Comparison of ENCODE assay signal across 7 mouse cellular contexts in the genomic region with DNA sequence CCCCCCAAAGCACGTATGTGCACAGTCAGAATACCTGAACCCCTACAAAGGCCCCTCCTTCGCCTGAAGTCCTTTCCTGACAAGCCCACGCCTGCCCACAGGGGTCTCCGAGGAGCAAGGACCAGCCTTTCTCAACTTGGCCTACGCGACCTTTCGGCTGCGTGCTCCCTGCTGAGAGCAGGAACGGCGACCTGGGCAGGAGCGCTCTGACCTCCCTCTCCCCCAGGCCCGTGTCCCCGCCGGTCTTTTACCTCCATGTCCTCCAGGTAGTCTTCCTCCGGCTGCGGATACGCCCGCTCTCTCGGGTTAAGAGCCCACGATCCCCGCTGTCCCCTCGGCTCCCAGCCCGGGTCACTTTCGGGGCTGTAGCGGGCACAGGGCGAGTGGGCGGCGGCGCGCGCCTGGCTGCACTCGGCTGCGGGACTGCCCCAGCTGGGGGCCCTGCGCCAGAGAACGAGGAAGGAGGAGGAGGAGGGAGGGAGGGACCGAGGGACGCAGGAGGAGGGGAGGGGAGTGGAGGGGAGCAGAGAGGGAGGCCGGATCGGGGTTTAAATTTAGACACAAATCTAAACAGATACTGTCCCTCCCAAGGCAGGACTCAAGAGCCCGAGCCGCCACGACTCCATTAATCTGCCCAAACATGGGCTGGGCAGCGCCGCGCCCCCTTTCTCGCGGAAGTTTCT. TPM values are rescaled to one million over a fixed set of nuclear protein-coding genes. Genes with fewer than 3 reads are reported as not detected.
DNase-seq lines count a peak whose midpoint lies in the region; ATAC-seq and TF ChIP-seq lines count a peak whose summit lies in the region.

No protein-coding gene starts in this region.

- H3K4me2 ChIP-seq in hindbrain, postnatal 0 days (ENCODE audit: low read depth, low read length), result peak overlapping the region; percentile 99
- H3K4me2 ChIP-seq in liver, embryonic 14.5 days (ENCODE audit: low read depth), result peak overlapping the region; percentile 80

- ATAC-seq in hindbrain, postnatal 0 days, result peak; percentile 43; the same call in 1 of the 2 replicates
- peak; percentile 31 for ATAC-seq in liver, embryonic 14.5 days (ENCODE audit: insufficient read depth)

- TF ChIP-seq POLR2A in MEL (IDR thresholded peaks at IDR 0.05; ENCODE audit: control insufficient read depth in 1 of 2, insufficient read depth in 1 of 2, low read depth in 1 of 2, low read length in 2 of 2, poor library complexity in 1 of 2), result peak; percentile 44 to 59; a peak in 2 of 4 replicates
- TF ChIP-seq POLR2A in cerebellum, adult 2 months (IDR thresholded peaks at IDR 0.05; ENCODE audit: borderline replicate concordance, insufficient read depth, low read length), result no peak

- H3K9ac ChIP-seq in MEL (ENCODE audit: control insufficient read depth, low read depth, low read length, poor library complexity, severe bottlenecking), result peak overlapping the region; percentile 77
- peak overlapping the region; percentile 59 for H3K9ac ChIP-seq in hindbrain, postnatal 0 days (replicated peaks; ENCODE audit: low read length)
- H3K9ac ChIP-seq in liver, embryonic 14.5 days (replicated peaks), result peak overlapping the region; percentile 59

- peak; percentile 85 for DNase-seq in MEL (ENCODE audit: low read depth, low spot score)
- peak in 1 of 2 experiments; percentile 27 for DNase-seq in cerebellum, adult 2 months
- DNase-seq in gastrocnemius, postnatal 14 days, result peak; percentile 88
- DNase-seq in hindbrain, postnatal 0 days (ENCODE audit: low spot score), result peak; percentile 41
- DNase-seq in liver, embryonic 14.5 days (ENCODE audit: low read depth in 3 of 3, low spot score in 3 of 3), result no peak
- peak; percentile 72 for DNase-seq in neural tube, embryonic 10.5 days (ENCODE audit: extremely low spot score, low spot score)
- DNase-seq in thymus, postnatal 10 days (ENCODE audit: low spot score in 2 of 2), result peak; percentile 68

- intact Hi-C loops in gastrocnemius, postnatal 14 days (cut with DNase I; ENCODE audit: low total_unique reads), result loop anchor here (5.0 kb wide), 1 partner anchor 40 kb away; no protein-coding TSS in a partner anchor

- H3K36me3 ChIP-seq in MEL (ENCODE audit: control insufficient read depth in 1 of 2, insufficient read depth in 2 of 2, low read length in 2 of 2), result peaks cover 0 to 17% of the 10 kb centered on the region in 2 experiments; a peak in 2 of 4 replicates
- no peaks in the 10 kb centered on the region for H3K36me3 ChIP-seq in hindbrain, postnatal 0 days (ENCODE audit: insufficient read depth, low read length)
- no peaks in the 10 kb centered on the region for H3K36me3 ChIP-seq in liver, embryonic 14.5 days (replicated peaks; ENCODE audit: control insufficient read depth, insufficient read depth, low read depth)

- peak overlapping the region; percentile 65 to 90 for H3K4me3 ChIP-seq in MEL (ENCODE audit: control insufficient read depth in 1 of 2, insufficient read depth in 1 of 2, low read depth in 2 of 2, low read length in 2 of 2)
- peak overlapping the region; percentile 49 for H3K4me3 ChIP-seq in cerebellum, adult 2 months (replicated peaks; ENCODE audit: insufficient read depth, low read depth, low read length)
- peak overlapping the region; percentile 67 for H3K4me3 ChIP-seq in hindbrain, postnatal 0 days (ENCODE audit: low read length)
- peak overlapping the region; percentile 58 to 62 for H3K4me3 ChIP-seq in liver, embryonic 14.5 days (ENCODE audit: insufficient read depth in 1 of 2, low read depth in 2 of 2, low read length in 2 of 2)

- H3K4me1 ChIP-seq in MEL (ENCODE audit: control insufficient read depth in 1 of 2, insufficient read depth in 2 of 2, low read length in 2 of 2), result peaks cover 14 to 38% of the 10 kb centered on the region in 2 experiments
- H3K4me1 ChIP-seq in cerebellum, adult 2 months (ENCODE audit: control insufficient read depth, insufficient read depth, low read length), result no peaks in the 10 kb centered on the region; the same call in 1 of the 2 replicates
- no peaks in the 10 kb centered on the region for H3K4me1 ChIP-seq in hindbrain, postnatal 0 days (ENCODE audit: insufficient read depth, low read length)
- H3K4me1 ChIP-seq in liver, embryonic 14.5 days (replicated peaks; ENCODE audit: control insufficient read depth in 2 of 2, insufficient read depth in 2 of 2, low read length in 1 of 2), result peaks cover 5 to 30% of the 10 kb centered on the region in 2 experiments; a peak in 2 of 4 replicates

- no peaks in the 10 kb centered on the region for H3K27me3 ChIP-seq in MEL (ENCODE audit: control insufficient read depth in 1 of 2, insufficient read depth in 2 of 2, low read length in 2 of 2)
- H3K27me3 ChIP-seq in cerebellum, adult 2 months (ENCODE audit: control insufficient read depth, insufficient read depth, low read length), result no peaks in the 10 kb centered on the region
- H3K27me3 ChIP-seq in hindbrain, postnatal 0 days (ENCODE audit: insufficient read depth, low read length), result peaks cover 14% of the 10 kb centered on the region
- peaks cover 11% of the 10 kb centered on the region for H3K27me3 ChIP-seq in liver, embryonic 14.5 days (ENCODE audit: control insufficient read depth, insufficient read depth, low read length)

- peaks cover 24% of the 10 kb centered on the region for H3K79me2 ChIP-seq in MEL (ENCODE audit: control insufficient read depth, insufficient read depth, low read length, poor library complexity)

- no peaks in the 10 kb centered on the region for H3K9me3 ChIP-seq in MEL (replicated peaks; ENCODE audit: insufficient read depth, low read length)
- no peaks in the 10 kb centered on the region for H3K9me3 ChIP-seq in hindbrain, postnatal 0 days (ENCODE audit: low read length)
- no peaks in the 10 kb centered on the region for H3K9me3 ChIP-seq in liver, embryonic 14.5 days (ENCODE audit: control insufficient read depth, low read length)

- no peak for TF ChIP-seq CTCF in MEL (IDR thresholded peaks at IDR 0.05 in 2 of 3, conservative IDR thresholded peaks at IDR 0.05 in 1 of 3; ENCODE audit: control insufficient read depth in 1 of 3, insufficient read depth in 1 of 3, low read depth in 2 of 3, low read length in 3 of 3, poor library complexity in 1 of 3, severe bottlenecking in 1 of 3)
- TF ChIP-seq CTCF in cerebellum, adult 2 months (IDR thresholded peaks at IDR 0.05; ENCODE audit: borderline replicate concordance, insufficient read depth, low read depth, low read length), result no peak
- peak; percentile 3; the same call in 1 of the 2 replicates for TF ChIP-seq CTCF in hindbrain, postnatal 0 days (IDR thresholded peaks at IDR 0.05; ENCODE audit: low read depth)
- TF ChIP-seq CTCF in liver, embryonic 14.5 days (IDR thresholded peaks at IDR 0.05; ENCODE audit: low read depth), result no peak

- WGBS in cerebellum, adult 2 months, result 2% methylated on average over 47 of the region's 47 CpGs
- WGBS in hindbrain, postnatal 0 days, result 1% methylated on average over 43 of the region's 47 CpGs
- under 1% methylated on average over 47 of the region's 47 CpGs for WGBS in liver, embryonic 14.5 days (ENCODE audit: insufficient replicate concordance)

- H3K27ac ChIP-seq in MEL (ENCODE audit: control insufficient read depth, low read depth, low read length), result peak overlapping the region; percentile 86
- H3K27ac ChIP-seq in cerebellum, adult 2 months (ENCODE audit: insufficient read depth, low read length), result no peak overlapping the region
- H3K27ac ChIP-seq in hindbrain, postnatal 0 days, result peak overlapping the region; percentile 56; the same call in 1 of the 2 replicates
- H3K27ac ChIP-seq in liver, embryonic 14.5 days, result no peak overlapping the region

- peak in 1 of 2 experiments; percentile 23; a peak in 2 of 4 replicates for TF ChIP-seq EP300 in MEL (IDR thresholded peaks at IDR 0.05; ENCODE audit: low read depth in 1 of 2, low read length in 2 of 2)
- no peak for TF ChIP-seq EP300 in liver, embryonic 14.5 days (IDR thresholded peaks at IDR 0.05; ENCODE audit: low read depth)

- TF ChIP-seq RAD21 in MEL (IDR thresholded peaks at IDR 0.05; ENCODE audit: low read depth, low read length), result no peak

TF ChIP-seq in MEL, 35 proteins besides CTCF, POLR2A, EP300 and RAD21 (continues in another document):
- TF ChIP-seq HCFC1 (IDR thresholded peaks at IDR 0.05; ENCODE audit: low read depth, low read length), result no peak
- TF ChIP-seq NELFE (IDR thresholded peaks at IDR 0.05; ENCODE audit: low read depth, low read length), result no peak; the same call in 1 of the 2 replicates
- TF ChIP-seq MAFK (IDR thresholded peaks at IDR 0.05; ENCODE audit: borderline replicate concordance, low read depth, low read length), result no peak
- no peak for TF ChIP-seq ELF1 (IDR thresholded peaks at IDR 0.05; ENCODE audit: low read depth, low read length)
- no peak for TF ChIP-seq MYC (IDR thresholded peaks at IDR 0.05; ENCODE audit: low read depth, low read length)
- TF ChIP-seq USF2 (IDR thresholded peaks at IDR 0.05; ENCODE audit: borderline replicate concordance in 1 of 2, insufficient read depth in 1 of 2, low read depth in 1 of 2, low read length in 2 of 2), result no peak
- TF ChIP-seq ZNF384 (IDR thresholded peaks at IDR 0.05; ENCODE audit: low read depth, low read length), result no peak
- TF ChIP-seq CHD1 (IDR thresholded peaks at IDR 0.05; ENCODE audit: low read depth, low read length), result peak; percentile 82; the same call in 1 of the 2 replicates
- TF ChIP-seq KAT2A (conservative IDR thresholded peaks at IDR 0.05; ENCODE audit: low read depth, low read length), result no peak

RNA-seq across cellular contexts. Expression of a gene that starts 1.8 kb away (rescaled TPM):
- 19.0 and 23.2 TPM in 2 replicates for total RNA-seq in MEL (2012; rRNA removed)
- polyA plus RNA-seq in MEL (2012; ENCODE audit: insufficient read depth in 1 of 2, insufficient read length in 2 of 2, low read depth in 1 of 2, low replicate concordance in 2 of 2, missing spikeins in 1 of 2), result 10 to 100 TPM in 1 of 2 experiments, not detected in 1; 38.0 TPM
- 3.8 and 4.6 TPM in 2 replicates for polyA plus RNA-seq in cerebellum, adult 2 months (2012; rRNA removed)
- total RNA-seq in gastrocnemius, postnatal 14 days (2021), result 100 to 1,000 TPM; 117 to 125 TPM
- total RNA-seq in hindbrain, postnatal 0 days (2014; rRNA removed), result 6.0 and 9.0 TPM in 2 replicates
- 8.5 and 9.2 TPM in 2 replicates for polyA plus RNA-seq in hindbrain, postnatal 0 days (2015; fragmentation: Nextera tagmentation; extraction: Ambion mirVana)
- polyA plus RNA-seq in liver, embryonic 14.5 days (2012; rRNA removed), result 3.5 and 4.8 TPM in 2 replicates
- 2.4 and 3.4 TPM in 2 replicates for polyA plus RNA-seq in liver, embryonic 14.5 days (2014; fragmentation: Nextera tagmentation; extraction: Ambion mirVana)

RNA-seq across cellular contexts. Expression of a gene that starts 55.8 kb away (rescaled TPM):
- total RNA-seq in MEL (2012; rRNA removed), result 83.6 and 105 TPM in 2 replicates
- 100 to 1,000 TPM in 1 of 2 experiments, not detected in 1; 184 TPM for polyA plus RNA-seq in MEL (2012; ENCODE audit: insufficient read depth in 1 of 2, insufficient read length in 2 of 2, low read depth in 1 of 2, low replicate concordance in 2 of 2, missing spikeins in 1 of 2)
- polyA plus RNA-seq in cerebellum, adult 2 months (2012; rRNA removed), result 51.0 and 57.3 TPM in 2 replicates
- 10 to 100 TPM; 40.3 to 44.6 TPM for total RNA-seq in gastrocnemius, postnatal 14 days (2021)
- 25.3 and 27.5 TPM in 2 replicates for total RNA-seq in hindbrain, postnatal 0 days (2014; rRNA removed)
- 48.0 and 48.8 TPM in 2 replicates for polyA plus RNA-seq in hindbrain, postnatal 0 days (2015; fragmentation: Nextera tagmentation; extraction: Ambion mirVana)
- polyA plus RNA-seq in liver, embryonic 14.5 days (2012; rRNA removed), result 81.8 and 106 TPM in 2 replicates
- 369 and 390 TPM in 2 replicates for polyA plus RNA-seq in liver, embryonic 14.5 days (2014; fragmentation: Nextera tagmentation; extraction: Ambion mirVana)

Comparison
In these comparisons a context has a peak if more than half of its experiments do, and no peak if none do; other contexts are left out.
1. DNase-seq: peak in MEL (single experiment), gastrocnemius, postnatal 14 days (single experiment), hindbrain, postnatal 0 days (single experiment), neural tube, embryonic 10.5 days (single experiment) and thymus, postnatal 10 days (2 of 2); none in liver, embryonic 14.5 days (0 of 3).
2. H3K27ac ChIP-seq: peak in MEL (single experiment) and hindbrain, postnatal 0 days (single experiment); none in cerebellum, adult 2 months (single experiment) and liver, embryonic 14.5 days (single experiment).
3. Peak in every context shown above with its lines, with median percentiles within 50 percentile points of each other: H3K4me3 ChIP-seq and H3K9ac ChIP-seq.